Mouse (Mus musculus) limb, embryonic 11.5 days (tissue): Measurements from ENCODE around the gene Atg4a. TPM values are rescaled to one million over a fixed set of nuclear protein-coding genes. Genes with fewer than 3 reads are reported as not detected.

Experiments
- ATAC-seq: fragments of 200-750 bp; cut with Nextera tagmentation; 2 replicates; pipeline ENCODE4 v1.8.0; 2017; ENCODE audit warnings: low read depth; ENCODE audit not compliant: insufficient number of reproducible peaks, low FRiP score, low TSS enrichment
- DNase-seq: peaks from one replicate; pipeline ENCODE4 v3.0.0-alpha.2; 2015; ENCODE audit warnings: low spot score
- H3K27ac ChIP-seq: fragments of 300-500 bp; sonication (generic); replicated peaks from 2 replicates; pipeline ENCODE4 v1.5.1; 2014; ENCODE audit warnings: low read depth, mild to moderate bottlenecking, low read length
- H3K27me3 ChIP-seq: fragments of 300-500 bp; sonication (generic); 2 replicates; pipeline ENCODE4 v1.6.1; 2014; ENCODE audit warnings: mild to moderate bottlenecking, low read length, mixed read lengths; ENCODE audit not compliant: control insufficient read depth, insufficient read depth
- H3K36me3 ChIP-seq: fragments of 300-500 bp; sonication (generic); 2 replicates; pipeline ENCODE4 v1.6.1; 2014; ENCODE audit warnings: mild to moderate bottlenecking, low read length, moderate library complexity, mixed read lengths; ENCODE audit not compliant: control insufficient read depth, insufficient read depth
- H3K4me1 ChIP-seq: fragments of 300-500 bp; sonication (generic); 2 replicates; pipeline ENCODE4 v1.6.1; 2014; ENCODE audit warnings: low read length, mixed read lengths; ENCODE audit not compliant: control insufficient read depth, insufficient read depth
- H3K4me2 ChIP-seq: fragments of 300-500 bp; sonication (generic); 2 replicates; pipeline ENCODE4 v1.6.1; 2014; ENCODE audit warnings: low read depth, mild to moderate bottlenecking, moderate library complexity; ENCODE audit not compliant: severe bottlenecking
- H3K4me3 ChIP-seq: fragments of 300-500 bp; sonication (generic); 2 replicates; pipeline ENCODE4 v1.5.1; 2014; ENCODE audit warnings: low read depth, low read length
- H3K9ac ChIP-seq: fragments of 300-500 bp; sonication (generic); 2 replicates; pipeline ENCODE4 v1.6.1; 2014; ENCODE audit warnings: mild to moderate bottlenecking, low read length
- H3K9me3 ChIP-seq: fragments of 300-500 bp; sonication (generic); 2 replicates; pipeline ENCODE4 v1.6.1; 2016; ENCODE audit warnings: low read length; ENCODE audit not compliant: control insufficient read depth
- WGBS: fragments of 180-500 bp; shearing (Covaris S2); extraction: QIAGEN DNeasy Blood & Tissue Kit; methylation state at CpG from one replicate; pipeline ENCODE4 v1.1.7; 2014; 5-methylcytosine and 5-hydroxymethylcytosine counted together
- polyA plus RNA-seq: library from polyadenylated mRNA; unstranded; fragments of >200 nt; fragmentation: Nextera tagmentation; extraction: Ambion mirVana; gene quantifications from 2 replicates; pipeline ENCODE4 v1.2.1, GENCODE M21; 2014

The Atg4a gene
- polyA plus RNA-seq, result 14.2 and 15.3 TPM in 2 replicates

DNA sequence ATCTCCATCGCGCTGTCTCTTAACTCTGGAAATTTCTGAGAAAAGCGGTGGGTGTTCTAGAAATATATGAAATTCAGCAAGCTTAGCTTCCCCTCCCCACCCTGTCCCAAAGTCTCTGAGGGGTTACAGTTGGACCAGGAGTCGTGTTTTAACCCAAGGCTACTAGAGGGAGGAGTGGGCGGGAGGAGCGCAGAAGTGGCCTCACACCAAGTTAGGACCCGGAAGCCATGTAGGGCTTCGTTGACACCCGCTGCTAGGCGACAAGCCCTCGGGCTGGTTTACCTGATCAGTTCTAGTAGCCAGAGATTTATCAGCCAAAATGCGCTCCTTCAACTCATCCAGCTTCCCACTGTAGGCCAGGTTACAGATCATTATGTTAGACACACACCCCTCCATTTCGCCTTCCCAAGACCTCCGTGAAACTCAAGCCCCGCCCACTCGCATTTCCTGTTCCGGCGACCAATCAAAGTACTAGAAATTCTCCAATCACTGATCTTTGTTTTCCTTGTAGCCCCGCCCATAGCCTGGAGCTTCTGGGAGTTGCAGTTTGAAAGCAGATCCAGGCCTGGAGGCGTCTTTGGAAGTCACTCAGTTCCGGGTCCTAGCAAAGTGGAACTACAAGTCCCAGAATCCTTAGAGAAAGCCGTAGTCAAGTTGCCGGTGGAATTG lies at the start of gene Atg4a, which contains the start of gene Psmd10:
TSS of gene Atg4a (plus strand) at position 636 of the 669 bp plus-strand sequence.
TSS of gene Psmd10 (minus strand) at position 457 of the 669 bp plus-strand sequence.
- no peaks in the 10 kb centered on the region for H3K27me3 ChIP-seq
- 20% methylated on average over 23 of the region's 23 CpGs for WGBS
- no peaks in the 10 kb centered on the region for H3K9me3 ChIP-seq
- DNase-seq, result peak; percentile 88
- H3K27ac ChIP-seq, result no peak within 1 kb of the TSS
- H3K36me3 ChIP-seq, result no peaks in the 10 kb centered on the region
- H3K4me1 ChIP-seq, result no peaks in the 10 kb centered on the region
- H3K4me3 ChIP-seq, result peak within 1 kb of the TSS; percentile 43
- H3K4me2 ChIP-seq, result peak within 1 kb of the TSS; percentile 44
- peak; percentile 97 for ATAC-seq
- H3K9ac ChIP-seq, result peak within 1 kb of the TSS; percentile 22; the same call in 1 of the 2 replicates

DNA sequence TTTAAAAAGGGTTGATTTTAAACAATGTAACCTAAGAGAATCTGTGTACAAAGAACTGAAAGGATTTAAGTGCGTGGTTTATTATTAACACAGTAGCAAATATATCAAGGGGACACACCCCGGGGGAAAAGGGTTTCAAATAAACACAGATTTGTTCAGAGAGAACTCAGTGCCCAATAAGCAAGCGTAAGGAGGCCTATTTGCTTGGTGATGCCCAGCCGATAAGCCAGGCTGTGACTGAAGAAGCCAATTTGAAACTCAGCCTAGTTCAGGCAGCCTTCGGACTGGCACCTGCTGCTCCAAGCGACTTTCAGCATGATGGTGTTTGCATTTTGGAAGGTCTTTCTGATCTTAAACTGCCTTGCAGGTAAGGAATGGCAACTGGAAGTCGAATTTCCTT lies 49.3 kb upstream of the Atg4a start, which contains the start of gene Vsig1:
TSS of gene Vsig1 (plus strand) at position 249 of the 400 bp plus-strand sequence.
- H3K36me3 ChIP-seq, result no peaks in the 10 kb centered on the region
- H3K4me3 ChIP-seq, result no peak within 1 kb of the TSS
- no peaks in the 10 kb centered on the region for H3K9me3 ChIP-seq
- no peak within 1 kb of the TSS for H3K27ac ChIP-seq
- H3K27me3 ChIP-seq, result no peaks in the 10 kb centered on the region
- H3K4me1 ChIP-seq, result no peaks in the 10 kb centered on the region
- H3K9ac ChIP-seq, result no peak within 1 kb of the TSS
- H3K4me2 ChIP-seq, result no peak within 1 kb of the TSS
- ATAC-seq (no peak), DNase-seq (no peak)
- WGBS, result 74% methylated on average over 7 of the region's 7 CpGs

DNA sequence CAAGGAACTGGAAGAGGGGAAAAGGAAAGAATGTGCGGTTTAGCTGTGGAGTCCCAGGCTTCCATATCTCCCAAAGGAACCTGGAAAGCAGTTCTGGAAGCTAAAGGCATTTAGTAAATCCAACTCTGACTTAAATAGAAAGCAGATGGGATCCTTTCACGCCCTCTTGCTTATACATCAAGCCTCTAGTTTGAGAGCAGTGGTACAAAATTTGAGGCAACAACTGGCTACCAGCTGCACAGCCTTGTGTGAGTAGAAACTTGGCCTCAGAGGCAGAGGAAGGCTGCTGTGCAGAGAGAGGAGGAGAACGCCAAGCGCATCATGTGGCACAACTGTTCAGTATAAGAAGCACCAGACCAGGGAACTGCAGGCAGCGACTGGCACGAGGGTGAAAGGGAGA lies 35.4 kb upstream of the Atg4a start:
- H3K9ac ChIP-seq, result no peak overlapping the region
- H3K27ac ChIP-seq, result no peak overlapping the region
- H3K4me3 ChIP-seq, result no peak overlapping the region
- no peaks in the 10 kb centered on the region for H3K4me1 ChIP-seq
- H3K27me3 ChIP-seq, result peaks cover 10% of the 10 kb centered on the region; the same call in 1 of the 2 replicates
- peak; percentile 19 for DNase-seq
- no peak for ATAC-seq
- 78% methylated on average over 6 of the region's 6 CpGs for WGBS
- no peak overlapping the region for H3K4me2 ChIP-seq
- H3K9me3 ChIP-seq, result no peaks in the 10 kb centered on the region
- H3K36me3 ChIP-seq, result no peaks in the 10 kb centered on the region

GRCm38 (mm10) chrX:140932066-140932465 lies 24.6 kb upstream of the Atg4a start:
- no peak for DNase-seq
- no peak for ATAC-seq
- WGBS, result 75% methylated on average over 3 of the region's 3 CpGs
- H3K36me3 ChIP-seq, result no peaks in the 10 kb centered on the region
- H3K27me3 ChIP-seq, result peaks cover 12% of the 10 kb centered on the region
- H3K4me3 ChIP-seq, result no peak overlapping the region
- H3K4me1 ChIP-seq, result no peaks in the 10 kb centered on the region
- no peak overlapping the region for H3K4me2 ChIP-seq
- no peak overlapping the region for H3K27ac ChIP-seq
- H3K9ac ChIP-seq, result no peak overlapping the region
- no peaks in the 10 kb centered on the region for H3K9me3 ChIP-seq

DNA sequence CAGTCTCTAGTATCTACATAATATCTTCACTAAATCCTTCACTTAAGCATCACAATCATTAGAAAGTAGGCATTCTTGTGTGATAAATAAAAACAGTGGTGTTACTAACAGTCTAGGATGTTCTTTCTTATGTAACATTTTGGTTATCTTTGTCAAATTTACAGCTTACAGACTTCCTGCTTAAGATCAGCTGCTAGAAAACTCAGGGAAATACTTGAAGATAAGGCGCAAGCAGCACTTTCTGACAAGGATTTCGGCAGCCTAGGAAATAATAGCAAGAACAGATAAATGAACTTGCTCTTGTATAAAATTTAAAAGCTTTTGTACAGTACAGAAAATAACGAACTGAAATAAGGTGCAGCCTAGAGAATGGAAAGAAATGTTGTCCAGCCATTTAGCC lies 23.4 kb upstream of the Atg4a start:
- Histone ChIP-seq H3K4me2 (no peak overlapping the region), H3K27me3 (peaks cover 12% of the 10 kb centered on the region; the same call in 1 of the 2 replicates), H3K9ac (no peak overlapping the region), H3K36me3 (no peaks in the 10 kb centered on the region), H3K9me3 (no peaks in the 10 kb centered on the region), H3K4me1 (no peaks in the 10 kb centered on the region), H3K4me3 (no peak overlapping the region), H3K27ac (no peak overlapping the region)
- DNase-seq (no peak), ATAC-seq (no peak)
- WGBS, result 84% methylated on average over 3 of the region's 3 CpGs

DNA sequence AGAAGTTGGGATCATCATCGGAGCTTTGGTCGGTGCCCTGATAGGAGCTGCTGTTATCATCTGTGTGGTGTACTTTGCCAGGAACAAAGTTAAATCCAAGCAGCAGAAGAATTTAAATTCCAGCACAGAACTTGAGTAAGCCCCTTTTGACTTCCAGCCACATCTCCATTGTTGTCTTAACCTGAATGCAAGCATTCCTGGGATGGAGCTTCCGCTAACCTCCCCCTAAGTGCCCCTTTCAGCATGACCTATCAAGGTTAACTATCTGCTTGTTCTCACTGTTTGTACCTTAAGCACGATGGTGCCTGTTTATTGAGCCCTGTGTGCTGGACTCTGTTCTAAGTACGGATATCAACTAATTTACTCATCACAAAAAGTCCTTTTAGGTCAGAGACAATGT lies 20.4 kb upstream of the Atg4a start:
- Histone ChIP-seq H3K4me3 (no peak overlapping the region), H3K36me3 (no peaks in the 10 kb centered on the region), H3K4me1 (no peaks in the 10 kb centered on the region), H3K9ac (no peak overlapping the region), H3K4me2 (no peak overlapping the region), H3K27me3 (peaks cover 10% of the 10 kb centered on the region; the same call in 1 of the 2 replicates), H3K27ac (no peak overlapping the region), H3K9me3 (no peaks in the 10 kb centered on the region)
- ATAC-seq (no peak), DNase-seq (no peak)
- 78% methylated on average over 5 of the region's 5 CpGs for WGBS

DNA sequence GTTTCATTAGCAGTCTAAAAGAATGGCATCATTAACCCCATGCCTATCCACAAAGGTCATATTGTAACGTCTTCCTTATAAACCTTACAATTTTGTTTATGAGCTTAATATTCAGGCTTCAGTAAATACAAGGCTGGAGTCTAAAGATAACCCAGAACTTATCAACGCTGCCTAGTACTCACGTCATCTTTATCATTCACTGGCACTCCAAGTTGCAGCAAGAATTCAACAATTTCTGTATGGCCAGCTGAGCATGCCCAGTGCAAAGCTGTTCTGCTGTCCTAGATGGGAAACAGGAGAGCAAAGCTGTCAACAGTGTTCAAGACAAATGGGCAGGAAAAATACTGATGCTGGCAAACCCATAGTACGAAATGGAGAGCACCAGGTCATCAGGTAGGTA lies 3.1 kb upstream of the Atg4a start:
- ATAC-seq (no peak), DNase-seq (no peak)
- Histone ChIP-seq H3K4me3 (no peak overlapping the region), H3K27ac (no peak overlapping the region), H3K9me3 (no peaks in the 10 kb centered on the region), H3K36me3 (no peaks in the 10 kb centered on the region), H3K27me3 (no peaks in the 10 kb centered on the region), H3K9ac (no peak overlapping the region), H3K4me2 (no peak overlapping the region), H3K4me1 (no peaks in the 10 kb centered on the region)
- 85% methylated on average over 4 of the region's 4 CpGs for WGBS

DNA sequence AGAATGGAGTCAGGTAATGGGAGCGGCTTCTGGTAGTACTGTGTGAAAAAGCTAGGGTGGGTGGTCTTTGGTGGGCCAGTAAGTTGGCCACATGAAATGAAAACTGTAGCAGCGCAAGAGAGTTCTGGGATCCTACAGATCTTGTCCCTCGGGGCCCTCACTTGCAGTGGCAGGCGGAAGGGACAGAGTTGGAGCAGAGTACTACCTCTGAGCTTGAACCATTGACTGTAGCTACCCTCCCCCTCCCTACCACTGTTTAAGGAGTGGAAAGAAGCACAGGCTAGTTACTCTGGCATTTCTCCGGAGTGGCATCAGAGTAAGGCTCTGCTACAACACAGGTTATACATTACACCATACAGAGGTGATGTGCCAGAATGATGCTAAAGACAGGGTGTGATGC lies 252 bp downstream of the Atg4a start:
- H3K36me3 ChIP-seq, result no peaks in the 10 kb centered on the region
- H3K4me3 ChIP-seq, result peak overlapping the region; percentile 43
- H3K9ac ChIP-seq, result no peak overlapping the region
- 27% methylated on average over 5 of the region's 5 CpGs for WGBS
- no peaks in the 10 kb centered on the region for H3K4me1 ChIP-seq
- no peaks in the 10 kb centered on the region for H3K27me3 ChIP-seq
- peak; percentile 71; the same call in 1 of the 2 replicates for ATAC-seq
- H3K27ac ChIP-seq, result no peak overlapping the region
- H3K9me3 ChIP-seq, result no peaks in the 10 kb centered on the region
- no peak for DNase-seq
- H3K4me2 ChIP-seq, result peak overlapping the region; percentile 41
